ENCODE assay signal across 23 mouse cellular contexts in genomic region chr9:53033797-53034196, GRCm38 (mm10).
DNase-seq lines count a peak whose midpoint lies in the region; ATAC-seq lines count a peak whose summit lies in the region.
"Had no signal": no experiment of that assay in that cellular context is flagged by ENCODE, and none has a peak within 500 bp of the region (broad histone marks: within the 10 kb centered on the region; RNA-seq: fewer than 3 reads in every experiment).

No protein-coding gene starts in this region.

- no peak for DNase-seq in frontal cortex, postnatal 14 days (ENCODE audit: low spot score in 2 of 2)
- DNase-seq in left cerebral cortex, postnatal 14 days (ENCODE audit: low spot score in 2 of 2), result peak; percentile 9 to 22
- DNase-seq in left cerebral cortex, adult 11 months (ENCODE audit: low spot score), result no peak
- DNase-seq in NIH3T3 (ENCODE audit: low read depth), result peak; percentile 73
- no peak for DNase-seq in lung, postnatal 36 days
- DNase-seq: adrenal gland, postnatal 10 days; B cell, adult 2 months; cerebellum, adult 9-11 months; gastrocnemius, postnatal 36 days; kidney, adult 18-20 months; kidney, postnatal 14 days; liver, postnatal 0 days; lung, postnatal 14 days had no signal

- H3K4me2 ChIP-seq in kidney, embryonic 15.5 days, result no peak overlapping the region
- H3K4me2 ChIP-seq: embryonic facial prominence, embryonic 12.5 days; forebrain, embryonic 13.5 days had no signal

- H3K9me3 ChIP-seq in kidney, embryonic 15.5 days (replicated peaks), result no peaks in the 10 kb centered on the region
- H3K9me3 ChIP-seq: embryonic facial prominence, embryonic 12.5 days; forebrain, embryonic 13.5 days; hindbrain, embryonic 10.5 days; limb, embryonic 10.5 days; midbrain, embryonic 10.5 days had no signal

- no peak overlapping the region for H3K4me3 ChIP-seq in kidney, embryonic 15.5 days (replicated peaks)
- H3K4me3 ChIP-seq: embryonic facial prominence, embryonic 12.5 days; erythroblast, embryonic 14.5 days; forebrain, embryonic 13.5 days; hindbrain, embryonic 10.5 days; left cerebral cortex, adult 2 months; limb, embryonic 10.5 days; midbrain, embryonic 10.5 days had no signal

- WGBS in kidney, embryonic 15.5 days, result 85% methylated on average over 4 of the region's 4 CpGs

- no peak overlapping the region for H3K9ac ChIP-seq in kidney, embryonic 15.5 days
- H3K9ac ChIP-seq: embryonic facial prominence, embryonic 12.5 days; forebrain, embryonic 13.5 days; liver, postnatal 0 days had no signal

- intact Hi-C loops in left cerebral cortex, postnatal 14 days (cut with DNase I), result no loop called here

- no peaks in the 10 kb centered on the region for H3K4me1 ChIP-seq in kidney, embryonic 15.5 days
- H3K4me1 ChIP-seq: embryonic facial prominence, embryonic 12.5 days; forebrain, embryonic 13.5 days; hindbrain, embryonic 10.5 days; limb, embryonic 10.5 days; midbrain, embryonic 10.5 days had no signal

- peak; percentile 90 for ATAC-seq in frontal cortex, adult (ENCODE audit: low TSS enrichment)
- ATAC-seq in megakaryocyte-erythroid progenitor cell, adult 5-6 weeks (replicated peaks; ENCODE audit: low FRiP score, low TSS enrichment, poor library complexity, severe bottlenecking), result peak; percentile 86
- no peak for ATAC-seq in kidney, embryonic 15.5 days (replicated peaks; ENCODE audit: low FRiP score)
- ATAC-seq: forebrain, embryonic 13.5 days; liver, postnatal 0 days had no signal

- no peak overlapping the region for H3K27ac ChIP-seq in kidney, embryonic 15.5 days
- H3K27ac ChIP-seq: embryonic facial prominence, embryonic 12.5 days; forebrain, embryonic 13.5 days; hindbrain, embryonic 10.5 days; left cerebral cortex, adult 2 months; limb, embryonic 10.5 days; midbrain, embryonic 10.5 days had no signal

- H3K27me3 ChIP-seq in kidney, embryonic 15.5 days, result no peaks in the 10 kb centered on the region
- H3K27me3 ChIP-seq: embryonic facial prominence, embryonic 12.5 days; forebrain, embryonic 13.5 days had no signal

- no peaks in the 10 kb centered on the region for H3K36me3 ChIP-seq in kidney, embryonic 15.5 days
- H3K36me3 ChIP-seq: embryonic facial prominence, embryonic 12.5 days; hindbrain, embryonic 10.5 days; limb, embryonic 10.5 days; midbrain, embryonic 10.5 days had no signal

Comparison
In these comparisons a context has a peak if more than half of its experiments do, and no peak if none do; other contexts are left out.
1. DNase-seq: peak in left cerebral cortex, postnatal 14 days (2 of 2) and NIH3T3 (single experiment); none in frontal cortex, postnatal 14 days (0 of 2), left cerebral cortex, adult 11 months (single experiment) and lung, postnatal 36 days (single experiment).